Mouse (Mus musculus) G1E-ER4 (cell line): Measurements from ENCODE around the gene Pdlim1. TPM values are rescaled to one million over a fixed set of nuclear protein-coding genes. Genes with fewer than 3 reads are reported as not detected.

Experiments
- GATA1 ChIP-seq: IDR thresholded peaks from one replicate; pipeline ENCODE4 v1.8.0; 2012; ENCODE audit warnings: low read length, inconsistent platforms
- polyA plus RNA-seq: library from polyadenylated mRNA; stranded (reverse); fragments of >175 nt; gene quantifications from 2 replicates; pipeline ENCODE4 v1.2.3, GENCODE M21; 2012

The Pdlim1 gene
- polyA plus RNA-seq, 1 experiment = not detected

GRCm38 (mm10) chr19:40297078-40297797, 25.6 kb upstream of the Pdlim1 start:
- no peak for TF ChIP-seq GATA1

GRCm38 (mm10) chr19:40294231-40294630, 22.6 kb upstream of the Pdlim1 start:
- TF ChIP-seq GATA1 = no peak

- TF ChIP-seq GATA1 = no peak
These were observed 22.1 kb upstream of the Pdlim1 start for GRCm38 (mm10) chr19:40293791-40294190.

DNA sequence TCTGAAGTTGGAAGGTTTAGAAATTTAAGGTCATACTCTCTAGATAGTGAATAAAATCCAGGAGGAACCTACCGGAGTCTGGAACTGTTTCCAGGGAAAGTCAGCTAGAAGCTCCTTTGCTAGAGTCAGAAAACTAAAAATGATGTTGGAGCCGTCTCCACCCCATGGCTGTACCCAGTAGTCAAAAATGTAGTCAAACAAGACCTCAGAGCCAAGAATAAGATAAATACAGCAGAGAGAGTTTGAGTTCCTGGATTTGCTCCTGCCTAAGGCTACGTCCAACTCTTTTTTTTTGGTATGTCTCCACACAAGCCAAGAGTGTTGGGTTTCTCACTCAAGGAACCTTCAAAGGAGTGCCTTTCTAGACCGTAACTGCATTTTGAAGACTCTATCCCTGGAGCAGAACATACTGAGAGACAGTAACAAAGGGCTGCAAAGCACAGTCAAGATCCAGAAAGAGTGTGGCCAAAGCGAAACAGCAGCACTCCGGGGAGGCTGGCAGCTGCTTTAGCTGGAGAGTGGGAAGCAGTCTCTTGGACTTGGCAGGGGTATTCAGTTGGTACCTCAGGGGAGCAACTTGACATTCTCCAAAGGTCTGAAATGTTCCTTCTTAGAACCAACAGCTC, 18.6 kb upstream of the Pdlim1 start:
- TF ChIP-seq GATA1 = no peak

DNA sequence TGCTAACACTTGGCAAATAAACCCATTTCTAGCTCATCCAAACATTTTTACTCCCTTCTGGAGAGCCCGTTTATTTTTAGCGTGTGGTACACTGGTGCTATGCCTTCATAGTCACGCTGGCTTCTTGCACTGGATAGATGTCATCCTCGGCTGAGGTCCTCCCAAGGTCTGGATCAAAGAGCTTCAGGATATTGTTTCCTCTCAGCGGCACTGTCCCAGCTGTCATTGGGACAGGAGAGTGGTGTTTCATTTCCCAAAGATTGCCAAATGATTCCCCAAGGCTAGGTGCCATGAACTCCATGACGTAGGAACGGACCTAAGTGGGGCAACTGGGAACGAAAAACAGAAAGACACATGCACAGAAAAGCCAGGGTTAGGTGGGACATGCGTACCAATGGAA, 16.8 kb upstream of the Pdlim1 start:
- TF ChIP-seq GATA1 = no peak

DNA sequence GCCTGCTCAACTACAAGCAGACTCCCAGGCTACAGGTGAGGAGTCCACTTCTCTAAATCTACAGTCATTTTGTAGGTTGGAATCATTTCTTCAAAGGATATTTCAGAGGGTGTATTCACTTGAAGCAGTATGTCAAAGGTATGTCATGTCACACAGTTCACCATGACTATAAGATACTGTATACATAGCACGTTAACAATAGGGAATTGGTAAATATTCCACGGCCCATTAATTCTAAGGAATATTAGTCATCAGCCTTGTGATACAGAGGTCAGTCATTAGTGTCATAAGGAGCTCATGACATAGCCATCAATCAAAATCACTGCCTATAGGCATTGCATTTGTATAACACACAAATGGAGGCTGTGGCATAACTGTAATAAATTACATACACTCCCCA, 13.1 kb upstream of the Pdlim1 start:
- no peak for TF ChIP-seq GATA1

GRCm38 (mm10) chr19:40283415-40283814, 11.8 kb upstream of the Pdlim1 start:
- TF ChIP-seq GATA1 = no peak

GRCm38 (mm10) chr19:40278372-40279023, 6.9 kb upstream of the Pdlim1 start:
- no peak for TF ChIP-seq GATA1

DNA sequence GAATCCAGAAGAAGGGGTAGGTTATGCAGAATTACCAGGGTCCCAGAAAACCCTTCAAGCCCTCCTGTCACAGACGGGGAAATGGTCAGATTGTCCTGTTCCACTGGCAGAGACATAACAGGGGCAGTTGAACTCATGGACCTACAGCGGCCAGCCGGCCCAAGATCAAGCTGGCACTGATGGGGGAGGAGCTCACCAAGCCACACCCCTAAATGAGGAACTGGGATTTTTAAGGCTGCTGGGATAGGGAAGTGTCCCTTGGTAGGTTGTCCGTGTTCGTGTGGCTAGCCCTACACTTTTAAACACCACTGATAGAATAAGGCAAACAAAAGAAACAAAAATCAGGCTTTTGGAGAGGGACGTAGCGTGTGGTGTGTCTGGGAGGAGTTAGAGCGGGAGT, 5.9 kb upstream of the Pdlim1 start:
- TF ChIP-seq GATA1 = no peak

DNA sequence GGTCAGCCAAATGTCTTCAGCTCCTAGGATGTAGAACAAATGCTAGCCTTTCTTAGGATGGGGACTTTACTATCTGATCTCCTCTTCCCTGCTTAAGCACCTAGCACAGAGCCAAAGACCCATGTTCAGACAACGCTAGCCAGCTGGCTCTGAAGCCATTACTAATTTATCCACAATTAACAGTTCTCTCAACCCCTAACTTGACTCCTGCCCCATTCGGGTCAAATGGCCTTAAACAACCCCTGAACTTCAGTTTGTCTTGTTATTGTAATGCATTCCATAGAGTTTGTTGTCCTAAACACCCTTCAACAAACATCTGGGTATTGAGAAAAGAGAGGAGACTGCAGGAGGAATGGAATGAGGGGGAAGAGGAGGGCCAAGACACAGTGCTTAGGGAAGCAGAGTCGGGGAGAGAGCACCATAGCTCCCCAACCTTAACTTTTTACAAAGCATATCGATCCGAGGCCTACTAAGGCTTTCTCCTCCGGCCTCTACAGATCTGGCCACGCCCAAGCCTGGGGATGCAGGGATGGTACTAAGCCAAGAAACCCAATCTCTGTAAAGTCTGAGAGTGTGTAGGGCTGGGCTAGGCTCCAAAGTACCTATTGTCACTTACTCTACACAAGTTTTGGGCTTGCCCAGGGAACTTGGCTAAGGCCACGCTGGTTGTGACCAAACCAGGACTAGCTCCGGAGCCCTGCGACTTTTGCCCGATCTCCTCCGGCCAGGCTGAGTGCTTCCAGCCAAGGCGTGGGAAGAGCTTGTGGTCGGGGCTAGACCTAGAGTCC, 4.0 kb upstream of the Pdlim1 start:
- no peak for TF ChIP-seq GATA1

DNA sequence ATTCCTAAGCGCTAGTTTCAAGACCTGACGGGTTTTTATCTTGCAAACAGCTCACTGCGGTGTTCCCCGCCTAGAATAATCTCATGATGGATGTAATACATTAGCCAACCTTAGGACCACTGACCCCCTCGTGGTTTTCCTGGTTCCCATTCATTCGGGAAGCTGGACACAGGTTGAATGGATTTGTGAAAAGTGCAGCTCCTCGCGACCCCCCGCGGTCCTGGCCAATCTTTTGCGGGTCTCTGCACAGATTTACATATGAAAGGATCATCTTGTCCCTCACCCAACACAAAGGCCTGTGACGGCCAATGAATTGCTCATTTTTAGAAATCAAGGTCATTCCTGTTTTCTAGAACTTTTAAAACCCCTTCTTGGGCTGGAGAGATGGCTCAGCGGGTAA, 1.0 kb upstream of the Pdlim1 start:
- no peak for TF ChIP-seq GATA1

GRCm38 (mm10) chr19:40270351-40271307, 1.0 kb downstream of the Pdlim1 start:
- no peak for TF ChIP-seq GATA1

DNA sequence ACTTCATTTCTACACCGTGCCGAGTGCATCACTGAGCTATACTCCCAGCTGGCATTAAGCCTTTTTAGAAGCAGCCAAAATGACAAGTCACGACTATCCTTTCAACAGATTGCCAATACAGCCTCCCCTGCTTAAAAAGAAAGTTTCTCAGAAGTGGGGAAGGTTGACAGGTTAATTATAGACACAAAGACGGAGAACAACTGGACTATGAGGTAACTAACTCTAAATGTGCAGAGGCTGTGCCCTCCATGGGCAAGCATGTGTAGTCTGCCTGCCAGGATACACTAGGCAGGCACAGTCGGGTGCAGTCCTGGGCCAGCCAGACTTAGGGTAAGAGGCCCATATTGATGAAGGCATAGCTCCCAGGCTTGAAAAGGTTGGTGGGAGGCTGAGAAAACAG, 2.1 kb downstream of the Pdlim1 start:
- no peak for TF ChIP-seq GATA1

DNA sequence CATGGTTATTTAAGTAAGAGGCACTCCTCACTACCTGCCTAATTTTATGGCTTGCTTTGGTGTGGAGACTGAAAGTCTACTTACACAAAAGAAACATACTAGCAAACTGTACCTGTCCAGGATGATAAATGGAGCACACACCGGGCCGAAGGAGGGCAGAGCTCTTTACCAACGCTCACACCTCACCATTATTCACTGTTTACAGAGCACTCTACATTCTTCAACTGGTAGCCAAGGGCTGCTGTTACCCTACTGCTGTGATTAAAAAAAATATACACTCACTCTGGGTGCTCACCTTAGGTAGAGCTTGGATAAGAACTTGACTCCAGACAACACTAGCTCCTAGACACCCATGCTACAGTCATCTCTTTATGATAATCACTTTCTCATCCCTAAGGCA, 3.1 kb downstream of the Pdlim1 start:
- no peak for TF ChIP-seq GATA1

GRCm38 (mm10) chr19:40267380-40267779, 4.3 kb downstream of the Pdlim1 start:
- TF ChIP-seq GATA1 = no peak
